Mouse (Mus musculus) ES-E14 (cell line): Measurements from ENCODE around the gene Clybl.

ENCODE experiments used
- CHD2 ChIP-seq: IDR thresholded peaks from 2 replicates; pipeline ENCODE4 v1.6.1; 2014; ENCODE audit warnings: mild to moderate bottlenecking, low read depth, low read length, inconsistent platforms
- HCFC1 ChIP-seq: IDR thresholded peaks from 2 replicates; pipeline ENCODE4 v1.6.1; 2012; ENCODE audit warnings: low read length, inconsistent platforms, borderline replicate concordance; ENCODE audit not compliant: insufficient read depth
- MAFK ChIP-seq: IDR thresholded peaks from 2 replicates; pipeline ENCODE4 v1.6.1; 2014; ENCODE audit warnings: mild to moderate bottlenecking, low read depth, low read length, inconsistent platforms; ENCODE audit not compliant: insufficient read depth
- ZNF384 ChIP-seq: IDR thresholded peaks from 2 replicates; pipeline ENCODE4 v1.6.1; 2012; ENCODE audit warnings: low read depth, low read length, inconsistent platforms

DNA sequence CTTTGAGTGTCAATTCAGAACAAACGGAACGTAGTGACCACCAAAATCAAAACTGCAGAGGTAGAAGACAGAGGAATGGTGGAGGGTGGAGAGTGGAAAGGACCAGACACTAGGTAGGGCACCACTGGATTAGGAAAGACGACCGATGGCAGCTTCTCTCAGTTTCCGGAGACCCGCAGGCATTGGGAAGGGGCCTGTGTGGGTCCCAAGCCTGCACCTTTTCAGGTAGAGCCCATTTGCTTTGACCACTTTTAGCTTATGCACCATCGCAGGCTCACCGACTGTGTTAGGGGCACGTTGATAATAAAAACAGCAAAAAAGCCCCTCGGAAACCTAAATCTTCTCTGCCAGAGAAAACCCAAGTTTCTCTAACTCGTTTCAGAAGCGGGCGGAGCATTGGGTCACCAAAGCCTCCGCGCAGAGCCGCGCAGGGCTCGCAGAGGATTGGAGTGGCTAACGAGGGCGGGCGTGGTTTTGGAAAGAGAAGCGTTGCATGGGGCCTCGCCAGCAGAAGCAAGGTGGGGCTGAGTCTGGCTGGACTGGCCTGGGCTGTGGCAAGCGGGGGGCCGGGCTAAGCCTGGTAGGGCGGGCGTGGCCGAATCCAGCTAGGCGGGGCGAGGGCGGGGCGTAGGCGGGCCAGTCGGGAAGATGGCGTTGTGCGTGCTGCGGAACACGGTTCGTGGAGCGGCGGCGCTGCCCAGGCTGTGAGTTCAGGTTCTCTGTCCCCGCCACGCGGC lies at the start of gene Clybl:
- TF ChIP-seq HCFC1 (no peak), ZNF384 (no peak), MAFK (no peak), CHD2 (no peak)
